Mouse (Mus musculus) limb, embryonic 10.5 days (tissue): ENCODE data around the gene Lrrc42. TPM values are rescaled to one million over a fixed set of nuclear protein-coding genes. Genes with fewer than 3 reads are reported as not detected.
A peak's percentile ranks its signal among the peaks of the same experiment; 100 is the strongest.

Experiments
- DNase-seq: peaks from one replicate; pipeline ENCODE4 v3.0.0-alpha.2; 2017; ENCODE audit warnings: low spot score
- H3K27ac ChIP-seq: fragments of 300-500 bp; sonication (generic); 2 replicates; pipeline ENCODE4 v1.5.1; 2016; ENCODE audit warnings: mild to moderate bottlenecking
- H3K27me3 ChIP-seq: fragments of 300-500 bp; sonication (generic); 2 replicates; pipeline ENCODE4 v1.6.1; 2016; ENCODE audit warnings: low read depth, mild to moderate bottlenecking; ENCODE audit not compliant: poor library complexity, severe bottlenecking
- H3K36me3 ChIP-seq: fragments of 300-500 bp; sonication (generic); 2 replicates; pipeline ENCODE4 v1.6.1; 2016; ENCODE audit warnings: mild to moderate bottlenecking, moderate library complexity
- H3K4me1 ChIP-seq: fragments of 300-500 bp; sonication (generic); 2 replicates; pipeline ENCODE4 v1.6.1; 2016
- H3K4me3 ChIP-seq: fragments of 300-500 bp; sonication (generic); 2 replicates; pipeline ENCODE4 v1.5.1; 2016; ENCODE audit warnings: mild to moderate bottlenecking, moderate library complexity
- H3K9me3 ChIP-seq: fragments of 300-500 bp; sonication (generic); replicated peaks from 2 replicates; pipeline ENCODE4 v1.6.1; 2016; ENCODE audit warnings: mild to moderate bottlenecking
- WGBS: fragments of 180-500 bp; shearing (Covaris S2); methylation state at CpG from one replicate; pipeline ENCODE4 v1.1.7; 2016; 5-methylcytosine and 5-hydroxymethylcytosine counted together
- polyA plus RNA-seq: library from polyadenylated mRNA; unstranded; fragments of >200 nt; fragmentation: Nextera tagmentation; extraction: Ambion mirVana; gene quantifications from 2 replicates; pipeline ENCODE4 v1.2.1, GENCODE M21; 2016

The Lrrc42 gene
- polyA plus RNA-seq: 75.1 and 89.6 TPM in 2 replicates

- peak within 1 kb of the TSS; percentile 66 for H3K4me3 ChIP-seq
- no peaks in the 10 kb centered on the region for H3K27me3 ChIP-seq
- peaks cover 38% of the 10 kb centered on the region for H3K4me1 ChIP-seq
- peak within 1 kb of the TSS; percentile 96 for H3K27ac ChIP-seq
- under 1% methylated on average over 97 of the region's 101 CpGs for WGBS
- H3K36me3 ChIP-seq: no peaks in the 10 kb centered on the region
- DNase-seq: peak; percentile 100
- H3K9me3 ChIP-seq: no peaks in the 10 kb centered on the region
Observed at GRCm38 (mm10) chr4:107253125-107254091, at the start of gene Lrrc42, which contains the start of gene Hspb11. Lrrc42 (minus strand) TSS chr4:107253532. Hspb11 (plus strand) TSS chr4:107253593.

DNA sequence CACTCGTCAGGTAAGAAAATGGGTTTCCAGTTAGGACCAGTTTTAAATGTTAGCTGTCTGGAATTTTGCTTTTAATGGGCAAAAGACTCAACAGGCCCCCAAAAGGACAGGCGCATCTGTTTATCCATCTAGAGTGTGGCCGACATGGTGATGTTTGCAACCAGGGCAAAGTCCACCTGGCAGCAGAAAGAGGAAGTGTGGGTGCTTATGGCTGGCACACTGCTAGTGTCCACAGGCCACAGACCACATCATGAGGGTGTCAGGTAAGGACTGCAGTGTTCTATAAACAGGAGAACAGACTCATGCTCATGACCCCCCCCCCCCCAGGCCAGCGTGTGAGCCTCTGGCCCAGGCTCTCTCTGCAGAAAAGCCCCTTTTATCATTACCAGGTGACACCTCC, 49.5 kb upstream of the Lrrc42 start:
- peaks cover 16% of the 10 kb centered on the region for H3K4me1 ChIP-seq
- H3K4me3 ChIP-seq: no peak overlapping the region
- no peaks in the 10 kb centered on the region for H3K36me3 ChIP-seq
- no peak for DNase-seq
- peaks cover 11% of the 10 kb centered on the region for H3K27me3 ChIP-seq
- 71% methylated on average over 4 of the region's 4 CpGs for WGBS
- no peak overlapping the region for H3K27ac ChIP-seq
- H3K9me3 ChIP-seq: no peaks in the 10 kb centered on the region

GRCm38 (mm10) chr4:107302221-107302620, 48.9 kb upstream of the Lrrc42 start:
- Histone ChIP-seq H3K4me3 (no peak overlapping the region), H3K9me3 (no peaks in the 10 kb centered on the region), H3K36me3 (no peaks in the 10 kb centered on the region), H3K27ac (no peak overlapping the region), H3K27me3 (peaks cover 11% of the 10 kb centered on the region), H3K4me1 (peaks cover 16% of the 10 kb centered on the region)
- WGBS: 92% methylated on average over 9 of the region's 9 CpGs
- DNase-seq: no peak

DNA sequence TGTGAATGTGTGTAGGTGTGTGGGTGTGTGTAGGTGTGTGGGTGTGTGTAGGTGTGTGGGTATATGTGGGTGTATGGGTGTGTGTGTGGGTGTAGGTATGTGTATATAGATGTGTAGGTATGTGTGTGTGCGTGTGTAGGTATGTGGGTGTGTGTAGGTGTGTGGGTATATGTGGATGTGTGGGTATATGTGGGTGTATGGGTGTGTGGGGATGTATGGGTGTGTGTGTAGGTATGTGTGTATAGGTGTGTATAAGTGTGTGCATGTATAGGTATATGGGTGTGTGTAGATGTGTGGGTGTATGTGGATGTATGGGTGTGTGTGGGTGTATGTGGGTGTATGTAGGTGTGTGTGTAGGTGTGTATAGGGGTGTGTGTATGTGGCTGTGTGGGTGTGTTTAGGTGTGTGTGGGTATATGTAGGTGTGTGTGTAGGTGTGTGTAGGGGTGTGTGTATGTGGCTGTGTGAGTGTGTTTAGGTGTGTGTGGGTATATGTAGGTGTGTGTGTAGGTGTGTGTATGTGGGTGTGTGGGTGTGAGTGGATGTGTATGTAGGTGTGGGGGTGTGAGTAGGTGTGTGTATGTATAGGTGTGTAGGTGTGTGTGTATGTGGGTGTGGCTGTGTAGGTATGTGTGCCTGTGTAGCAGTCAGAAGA, 47.7 kb upstream of the Lrrc42 start:
- peaks cover 11% of the 10 kb centered on the region; the same call in 1 of the 2 replicates for H3K4me1 ChIP-seq
- 0 out of 2 replicates have a peak, but pooled peaks cover 3% of the 10 kb centered on the region for H3K27me3 ChIP-seq
- H3K27ac ChIP-seq: no peak overlapping the region
- no peaks in the 10 kb centered on the region for H3K9me3 ChIP-seq
- H3K36me3 ChIP-seq: no peaks in the 10 kb centered on the region
- H3K4me3 ChIP-seq: no peak overlapping the region
- WGBS: 95% methylated on average over 1 of the region's 1 CpGs
- DNase-seq: no peak

- Histone ChIP-seq H3K27ac (no peak overlapping the region), H3K4me1 (peaks cover 8% of the 10 kb centered on the region; the same call in 1 of the 2 replicates), H3K9me3 (no peaks in the 10 kb centered on the region), H3K4me3 (no peak overlapping the region), H3K36me3 (no peaks in the 10 kb centered on the region), H3K27me3 (0 out of 2 replicates have a peak, but pooled peaks cover 3% of the 10 kb centered on the region)
- DNase-seq: no peak
- 89% methylated on average over 4 of the region's 4 CpGs for WGBS
Observed at GRCm38 (mm10) chr4:107300371-107300770, 47.0 kb upstream of the Lrrc42 start.

DNA sequence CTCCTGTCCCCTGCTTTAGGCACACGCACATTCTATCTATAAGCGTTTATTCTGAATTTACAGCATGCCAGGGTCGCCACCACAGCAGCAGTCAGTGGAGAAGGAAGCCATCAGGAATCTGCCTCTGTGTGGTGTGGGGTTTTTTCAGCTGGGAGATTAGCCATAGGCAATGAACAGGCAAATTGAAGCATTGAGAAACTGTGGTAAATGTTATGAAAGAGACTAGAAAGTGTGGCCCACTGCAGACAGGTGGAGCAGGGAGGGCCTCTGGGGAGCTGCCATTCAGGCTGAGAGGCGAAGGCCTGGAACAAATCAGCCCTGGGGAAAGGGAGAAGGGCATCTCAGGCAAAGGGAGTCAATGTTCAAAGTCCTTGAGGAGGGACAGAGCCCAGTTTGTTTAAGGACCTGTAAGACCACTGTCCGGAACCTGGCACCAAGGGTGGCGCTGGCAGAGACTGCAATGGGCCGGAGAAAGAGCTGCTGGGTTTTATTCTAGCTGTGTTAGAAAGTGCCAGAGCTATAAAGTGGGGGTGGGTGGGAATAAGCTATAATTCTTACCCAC, 46.5 kb upstream of the Lrrc42 start:
- Histone ChIP-seq H3K9me3 (no peaks in the 10 kb centered on the region), H3K36me3 (no peaks in the 10 kb centered on the region), H3K27me3 (0 out of 2 replicates have a peak, but pooled peaks cover 3% of the 10 kb centered on the region), H3K4me1 (peaks cover 4% of the 10 kb centered on the region; the same call in 1 of the 2 replicates), H3K27ac (no peak overlapping the region), H3K4me3 (no peak overlapping the region)
- 88% methylated on average over 7 of the region's 7 CpGs for WGBS
- DNase-seq: no peak

DNA sequence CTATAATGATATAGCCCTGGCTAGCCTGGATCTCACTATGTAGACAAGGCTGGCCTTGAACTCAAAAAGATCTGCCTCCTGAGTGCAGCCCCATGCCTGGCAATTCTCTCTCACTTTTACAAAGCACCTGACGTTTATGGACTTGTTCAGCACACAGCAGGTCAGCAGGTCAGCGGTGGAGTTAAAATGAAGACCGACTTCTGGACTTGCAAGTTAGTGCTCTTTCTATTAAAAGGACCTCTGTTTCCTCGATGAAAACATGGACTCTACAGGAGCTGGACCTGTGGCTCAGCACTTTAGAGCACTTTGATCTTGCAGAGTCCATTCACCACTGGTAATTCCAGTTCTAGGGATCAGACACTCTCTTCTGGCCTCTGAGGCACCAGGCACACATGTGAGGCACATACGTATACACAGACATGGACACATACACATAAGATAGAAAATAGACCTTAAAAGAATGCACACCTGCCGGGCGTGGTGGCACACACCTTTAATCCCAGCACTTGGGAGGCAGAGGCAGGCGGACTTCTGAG, 44.8 kb upstream of the Lrrc42 start:
- WGBS: 79% methylated on average over 8 of the region's 8 CpGs
- Histone ChIP-seq H3K27ac (no peak overlapping the region), H3K27me3 (no peaks in the 10 kb centered on the region), H3K9me3 (no peaks in the 10 kb centered on the region), H3K36me3 (no peaks in the 10 kb centered on the region), H3K4me1 (peaks cover 4% of the 10 kb centered on the region; the same call in 1 of the 2 replicates), H3K4me3 (no peak overlapping the region)
- DNase-seq: no peak

GRCm38 (mm10) chr4:107292273-107292662, 38.9 kb upstream of the Lrrc42 start:
- WGBS: 39% methylated on average over 4 of the region's 4 CpGs
- Histone ChIP-seq H3K4me3 (no peak overlapping the region), H3K4me1 (peaks cover 6% of the 10 kb centered on the region), H3K36me3 (no peaks in the 10 kb centered on the region), H3K27ac (no peak overlapping the region), H3K27me3 (no peaks in the 10 kb centered on the region), H3K9me3 (no peaks in the 10 kb centered on the region)
- no peak for DNase-seq

GRCm38 (mm10) chr4:107291611-107292272, 38.4 kb upstream of the Lrrc42 start:
- Histone ChIP-seq H3K27ac (no peak overlapping the region), H3K4me1 (peaks cover 6% of the 10 kb centered on the region), H3K36me3 (no peaks in the 10 kb centered on the region), H3K9me3 (no peaks in the 10 kb centered on the region), H3K4me3 (no peak overlapping the region), H3K27me3 (no peaks in the 10 kb centered on the region)
- DNase-seq: no peak
- WGBS: 94% methylated on average over 7 of the region's 7 CpGs

DNA sequence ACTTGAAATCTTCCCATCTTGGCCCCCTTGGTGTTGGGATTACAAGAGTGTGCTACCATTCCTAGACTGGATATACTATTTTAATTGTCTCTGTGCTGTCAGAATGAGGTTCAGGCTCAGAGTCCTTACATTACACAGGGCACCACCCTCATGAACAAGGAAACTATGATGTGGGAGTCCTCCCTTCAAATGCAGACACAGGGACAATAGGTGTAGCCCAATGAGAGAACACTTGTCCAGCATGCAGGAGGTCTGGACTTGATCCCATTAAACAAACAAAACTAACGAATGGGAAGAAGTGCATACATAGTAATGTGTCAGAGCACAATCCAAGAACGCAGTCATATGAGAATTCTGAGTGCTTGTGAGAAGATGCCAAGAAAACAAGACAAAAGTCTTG, 34.2 kb upstream of the Lrrc42 start:
- H3K4me1 ChIP-seq: peaks cover 6% of the 10 kb centered on the region
- no peaks in the 10 kb centered on the region for H3K9me3 ChIP-seq
- 94% methylated on average over 2 of the region's 2 CpGs for WGBS
- no peak overlapping the region for H3K27ac ChIP-seq
- H3K36me3 ChIP-seq: no peaks in the 10 kb centered on the region
- H3K27me3 ChIP-seq: no peaks in the 10 kb centered on the region
- H3K4me3 ChIP-seq: no peak overlapping the region
- no peak for DNase-seq

DNA sequence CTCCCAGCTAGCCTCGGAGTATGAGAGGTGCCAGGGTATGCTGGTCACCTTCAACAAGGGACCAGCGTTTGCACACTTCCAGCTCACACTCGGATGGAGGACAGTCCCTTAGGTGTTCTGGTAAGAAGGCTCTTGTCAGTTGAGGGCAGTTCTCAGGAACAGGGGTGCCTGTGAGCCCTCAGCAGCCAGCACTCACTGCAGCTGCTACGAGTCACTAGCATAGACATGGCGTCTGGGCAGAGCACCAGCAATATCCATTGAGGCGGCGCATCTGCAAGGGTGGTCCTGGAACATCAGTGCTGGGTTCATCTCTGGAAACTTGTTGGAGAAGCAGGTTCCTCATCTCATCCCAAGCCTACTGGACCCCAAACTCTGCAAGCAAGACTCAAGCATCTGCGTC, 33.1 kb upstream of the Lrrc42 start:
- 94% methylated on average over 8 of the region's 8 CpGs for WGBS
- peaks cover 6% of the 10 kb centered on the region for H3K4me1 ChIP-seq
- no peak for DNase-seq
- no peak overlapping the region for H3K4me3 ChIP-seq
- no peaks in the 10 kb centered on the region for H3K36me3 ChIP-seq
- H3K27me3 ChIP-seq: no peaks in the 10 kb centered on the region
- no peak overlapping the region for H3K27ac ChIP-seq
- H3K9me3 ChIP-seq: no peaks in the 10 kb centered on the region
